Mouse (Mus musculus): ENCODE data around the gene Impg2.

DNA sequence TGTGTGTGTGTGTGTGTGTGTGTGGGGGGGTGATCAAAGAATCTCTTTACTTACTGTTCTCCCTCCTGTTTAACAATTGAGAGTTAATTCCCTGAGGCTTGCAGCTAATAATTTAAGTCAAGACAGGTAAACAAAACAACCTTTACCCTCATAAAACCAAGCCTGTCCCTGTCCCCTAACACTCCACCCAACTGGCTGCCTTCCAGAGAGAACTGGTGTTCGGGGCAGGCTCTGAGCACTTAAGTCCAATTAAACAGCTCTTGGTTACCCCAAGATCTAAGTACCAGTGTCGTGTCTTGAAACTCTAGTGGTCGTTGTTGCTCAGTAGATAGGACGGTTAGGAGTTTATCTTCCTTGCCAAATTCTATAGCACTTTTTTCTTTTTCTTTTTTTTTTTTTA, 77.2 kb downstream of the Impg2 start:
- TF ChIP-seq CTCF (IDR thresholded peaks at IDR 0.05; ENCODE audit: extremely low read depth, insufficient read depth, low read length): no peak
- TF ChIP-seq POLR2A (IDR thresholded peaks at IDR 0.05; ENCODE audit: extremely low read depth, insufficient read depth, low read length): no peak

All from cortical plate, adult 2 months (tissue).